Mouse (Mus musculus) CH12.LX (cell line): ENCODE measurements at regions not wholly inside any gene's neighbourhood (a gene's known extent, or its start where the extent isn't known, plus 50 kb on each side); places are given as distances from the start of the nearest gene placed in this dataset.

Experiments
- DNase-seq: peaks from one replicate; pipeline ENCODE4 v3.0.0-alpha.2; 2013; ENCODE audit errors: extremely low read depth
- H3K27ac ChIP-seq: 2 replicates; pipeline ENCODE4 v1.5.1; 2012; ENCODE audit warnings: low read depth, mild to moderate bottlenecking, control low read depth, moderate library complexity; ENCODE audit not compliant: insufficient read depth
- H3K27me3 ChIP-seq: replicated peaks from 2 replicates; pipeline ENCODE3; 2012; ENCODE audit warnings: inconsistent platforms
- H3K36me3 ChIP-seq, 2 experiments: replicated peaks in 1 of 2; 2 replicates each; pipeline versions ENCODE3 to v1.6.1; 2012; ENCODE audit warnings: inconsistent platforms in 1 of 2, low read length in 1 of 2, mild to moderate bottlenecking in 1 of 2, mixed read lengths in 1 of 2, moderate library complexity in 1 of 2; ENCODE audit not compliant: control insufficient read depth in 1 of 2, insufficient read depth in 1 of 2
- H3K4me1 ChIP-seq, 2 experiments: 2 replicates each; pipeline ENCODE4 v1.6.1; 2012; ENCODE audit warnings: inconsistent platforms in 1 of 2, moderate library complexity in 1 of 2; ENCODE audit not compliant: insufficient read depth in 2 of 2, control insufficient read depth in 1 of 2
- H3K4me2 ChIP-seq: 2 replicates; pipeline ENCODE4 v1.6.1; 2012; ENCODE audit warnings: low read depth, mild to moderate bottlenecking, control low read depth; ENCODE audit not compliant: poor library complexity, insufficient read depth, severe bottlenecking
- H3K4me3 ChIP-seq, 3 experiments: fragments of 150-350 bp in 1 of 3; sonication (generic) in 1 of 3; replicated peaks in 1 of 3; 2 replicates each; pipeline versions ENCODE3 to v1.5.1; 2011 to 2012; ENCODE audit warnings: low read depth in 2 of 3, low read length in 2 of 3, mild to moderate bottlenecking in 2 of 3, moderate library complexity in 2 of 3, control low read depth in 1 of 3, improper control_type of control experiment in 1 of 3, inconsistent platforms in 1 of 3, mixed read lengths in 1 of 3; ENCODE audit not compliant: poor library complexity in 1 of 3
- H3K79me2 ChIP-seq: replicated peaks from 2 replicates; pipeline ENCODE4 v1.6.1; 2012; ENCODE audit warnings: mild to moderate bottlenecking, moderate library complexity; ENCODE audit not compliant: control insufficient read depth, poor library complexity, insufficient read depth, severe bottlenecking; ENCODE audit errors: extremely low read depth
- H3K9ac ChIP-seq: 2 replicates; pipeline ENCODE4 v1.6.1; 2012; ENCODE audit warnings: low read depth, mild to moderate bottlenecking, control low read depth, moderate library complexity; ENCODE audit not compliant: insufficient read depth
- H3K9me3 ChIP-seq: replicated peaks from 2 replicates; pipeline ENCODE3; 2012; ENCODE audit warnings: low read length, inconsistent platforms, mixed read lengths
- BHLHE40 ChIP-seq: IDR thresholded peaks from 2 replicates; pipeline ENCODE4 v1.6.1; 2011; ENCODE audit warnings: mild to moderate bottlenecking, low read depth, low read length, improper control_type of control experiment
- CHD1 ChIP-seq: IDR thresholded peaks from 2 replicates; pipeline ENCODE4 v1.6.1; 2012; ENCODE audit warnings: low read depth, low read length, improper control_type of control experiment, inconsistent platforms
- CHD2 ChIP-seq: IDR thresholded peaks from 2 replicates; pipeline ENCODE4 v1.6.1; 2011; ENCODE audit warnings: low read length, improper control_type of control experiment
- GABPA ChIP-seq: IDR thresholded peaks from 2 replicates; pipeline ENCODE4 v1.6.1; 2012; ENCODE audit warnings: low read depth, low read length, improper control_type of control experiment, inconsistent platforms; ENCODE audit not compliant: insufficient replicate concordance
- IRF4 ChIP-seq: IDR thresholded peaks from 2 replicates; pipeline ENCODE4 v1.6.1; 2014; ENCODE audit warnings: low read depth, mild to moderate bottlenecking, inconsistent platforms, low read length, improper control_type of control experiment
- KAT2A ChIP-seq: IDR thresholded peaks from 2 replicates; pipeline ENCODE4 v1.6.1; 2012; ENCODE audit warnings: low read length, improper control_type of control experiment, inconsistent platforms; ENCODE audit not compliant: insufficient replicate concordance
- MAFK ChIP-seq: IDR thresholded peaks from 2 replicates; pipeline ENCODE4 v1.6.1; 2011; ENCODE audit warnings: low read length, improper control_type of control experiment; ENCODE audit not compliant: insufficient replicate concordance
- MAZ ChIP-seq: IDR thresholded peaks from 2 replicates; pipeline ENCODE4 v1.6.1; 2012; ENCODE audit warnings: low read depth, mild to moderate bottlenecking, inconsistent platforms, low read length, improper control_type of control experiment, moderate library complexity
- MEF2A ChIP-seq: IDR thresholded peaks from 2 replicates; pipeline ENCODE4 v1.6.1; 2014; ENCODE audit warnings: low read depth, mild to moderate bottlenecking, inconsistent platforms, low read length, improper control_type of control experiment, borderline replicate concordance
- MXI1 ChIP-seq: IDR thresholded peaks from 2 replicates; pipeline ENCODE4 v1.6.1; 2011; ENCODE audit warnings: mild to moderate bottlenecking, low read depth, low read length, improper control_type of control experiment
- MYC ChIP-seq: IDR thresholded peaks from 2 replicates; pipeline ENCODE4 v1.6.1; 2011; ENCODE audit warnings: low read depth, mild to moderate bottlenecking, improper control_type of control experiment, low read length
- NRF1 ChIP-seq: IDR thresholded peaks from 2 replicates; pipeline ENCODE4 v1.6.1; 2014; ENCODE audit warnings: low read depth, mild to moderate bottlenecking, inconsistent platforms, low read length, improper control_type of control experiment, moderate library complexity
- PAX5 ChIP-seq: IDR thresholded peaks from 2 replicates; pipeline ENCODE4 v1.6.1; 2012; ENCODE audit warnings: low read length, inconsistent platforms, mixed read lengths
- POLR2A ChIP-seq: IDR thresholded peaks from 2 replicates; pipeline ENCODE4 v1.6.1; 2011; ENCODE audit warnings: low read depth, mild to moderate bottlenecking, improper control_type of control experiment, low read length
- RCOR1 ChIP-seq: conservative IDR thresholded peaks from 2 replicates; pipeline ENCODE4 v1.6.1; 2012; ENCODE audit warnings: low read depth, mild to moderate bottlenecking, inconsistent platforms, low read length, improper control_type of control experiment
- SIN3A ChIP-seq: IDR thresholded peaks from 2 replicates; pipeline ENCODE4 v1.6.1; 2012; ENCODE audit warnings: low read length, improper control_type of control experiment, inconsistent platforms
- SMC3 ChIP-seq: IDR thresholded peaks from 2 replicates; pipeline ENCODE4 v1.6.1; 2011; ENCODE audit warnings: low read depth, low read length, improper control_type of control experiment
- TBP ChIP-seq: conservative IDR thresholded peaks from 2 replicates; pipeline ENCODE4 v1.6.1; 2011; ENCODE audit warnings: low read depth, low read length, improper control_type of control experiment
- UBTF ChIP-seq: IDR thresholded peaks from 2 replicates; pipeline ENCODE4 v1.6.1; 2012; ENCODE audit warnings: low read depth, mild to moderate bottlenecking, inconsistent platforms, low read length, improper control_type of control experiment, moderate library complexity
- USF1 ChIP-seq: IDR thresholded peaks from 2 replicates; pipeline ENCODE4 v1.6.1; 2014; ENCODE audit warnings: low read depth, mild to moderate bottlenecking, inconsistent platforms, low read length, improper control_type of control experiment
- USF2 ChIP-seq: conservative IDR thresholded peaks from 2 replicates; pipeline ENCODE4 v1.6.1; 2011; ENCODE audit warnings: low read depth, low read length, improper control_type of control experiment
- ZNF384 ChIP-seq: IDR thresholded peaks from 2 replicates; pipeline ENCODE4 v1.6.1; 2012; ENCODE audit warnings: low read depth, low read length, improper control_type of control experiment, inconsistent platforms
- dilution Hi-C: fragments of 300-500 bp; cut with MboI; formaldehyde crosslinking; loops from 2 replicates; pipeline ENCODE4 v1.14.3; 2020; ENCODE audit warnings: low sequenced_read_pairs; ENCODE audit not compliant: extremely low pct_unique_long_range_greater_than_20kb, extremely low pct_ligation_motif_present
- in situ Hi-C: fragments of 300-500 bp; cut with MboI; formaldehyde crosslinking; loops from 3 replicates; pipeline ENCODE4 v1.14.3; 2019; ENCODE audit warnings: low sequenced_read_pairs, low pct_ligation_motif_present, low pct_unique_long_range_greater_than_20kb, mixed read lengths

DNA sequence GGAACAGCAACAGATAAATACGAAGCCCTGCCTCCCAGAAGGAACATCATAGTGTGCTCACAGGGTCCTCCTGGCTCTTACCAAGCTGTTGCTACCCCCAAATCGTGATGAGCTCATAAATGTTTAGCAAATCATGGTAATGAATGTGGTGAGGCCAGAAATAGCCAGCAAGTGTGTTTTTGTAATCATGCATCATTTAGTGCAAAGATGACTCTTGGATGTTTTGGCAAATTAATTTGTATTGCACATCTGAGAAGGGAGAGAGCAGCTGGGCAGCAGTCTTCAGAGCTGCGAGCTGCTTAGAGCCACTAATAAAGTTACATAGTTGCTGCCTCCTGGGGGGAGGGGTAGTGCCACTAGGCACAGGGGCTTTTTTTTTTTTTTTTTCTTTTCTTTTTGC, 79.8 kb upstream of the 4930583I09Rik start:
- dilution Hi-C loops (no loop called here), in situ Hi-C loops (no loop called here)
- Histone ChIP-seq H3K4me3 (no peak overlapping the region), H3K9me3 (no peaks in the 10 kb centered on the region), H3K27me3 (no peaks in the 10 kb centered on the region), H3K9ac (no peak overlapping the region), H3K4me1 (no peaks in the 10 kb centered on the region), H3K36me3 (no peaks in the 10 kb centered on the region), H3K27ac (no peak overlapping the region), H3K4me2 (no peak overlapping the region), H3K79me2 (no peaks in the 10 kb centered on the region)
- DNase-seq, result no peak
- no peak for TF ChIP-seq TBP
- no peak for TF ChIP-seq GABPA
- TF ChIP-seq USF2, result no peak
- TF ChIP-seq IRF4, result no peak
- no peak for TF ChIP-seq USF1
- no peak for TF ChIP-seq PAX5

DNA sequence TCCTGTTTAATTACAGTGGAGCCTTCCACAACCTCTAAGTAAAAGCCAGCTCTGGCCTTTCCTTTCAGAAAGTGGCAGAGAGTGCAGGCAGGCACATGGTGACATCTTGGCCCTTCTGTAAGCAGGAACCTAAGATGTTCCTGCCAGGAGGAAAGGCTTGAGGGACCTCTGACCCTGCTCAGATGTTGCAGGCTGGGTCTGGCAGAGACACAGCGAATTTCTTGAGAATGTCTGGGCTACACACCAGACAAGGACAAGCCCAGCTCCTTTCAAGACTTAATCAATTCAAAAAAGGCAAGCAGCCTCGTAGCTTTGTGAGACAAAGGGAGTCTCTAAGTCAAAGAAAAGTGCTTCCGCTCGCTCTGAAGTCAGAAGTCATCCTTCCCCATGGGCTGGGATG, 79.2 kb upstream of the 4930583I09Rik start:
- H3K4me1 ChIP-seq, result no peaks in the 10 kb centered on the region
- H3K27ac ChIP-seq, result no peak overlapping the region
- no peak overlapping the region for H3K9ac ChIP-seq
- TF ChIP-seq SIN3A (no peak), POLR2A (no peak), MEF2A (no peak), USF2 (no peak), GABPA (no peak), SMC3 (no peak), BHLHE40 (no peak)
- H3K36me3 ChIP-seq, result no peaks in the 10 kb centered on the region
- DNase-seq, result no peak
- no peaks in the 10 kb centered on the region for H3K27me3 ChIP-seq
- dilution Hi-C loops (no loop called here), in situ Hi-C loops (no loop called here)
- no peak overlapping the region for H3K4me3 ChIP-seq
- no peaks in the 10 kb centered on the region for H3K9me3 ChIP-seq
- no peak overlapping the region for H3K4me2 ChIP-seq
- no peaks in the 10 kb centered on the region for H3K79me2 ChIP-seq

GRCm38 (mm10) chr17:64914302-64914701, 78.4 kb upstream of the 4930583I09Rik start:
- Histone ChIP-seq H3K79me2 (no peaks in the 10 kb centered on the region), H3K4me2 (no peak overlapping the region), H3K4me1 (no peaks in the 10 kb centered on the region), H3K27me3 (no peaks in the 10 kb centered on the region), H3K27ac (no peak overlapping the region), H3K9me3 (no peaks in the 10 kb centered on the region), H3K4me3 (no peak overlapping the region), H3K36me3 (no peaks in the 10 kb centered on the region), H3K9ac (no peak overlapping the region)
- no peak for TF ChIP-seq MAZ
- TF ChIP-seq USF1, result no peak
- no peak for TF ChIP-seq NRF1
- no peak for TF ChIP-seq RCOR1
- TF ChIP-seq PAX5, result no peak
- TF ChIP-seq MYC, result no peak
- no peak for TF ChIP-seq MXI1
- no peak for TF ChIP-seq KAT2A
- TF ChIP-seq SMC3, result no peak
- no peak for TF ChIP-seq POLR2A
- TF ChIP-seq UBTF, result no peak
- no peak for TF ChIP-seq GABPA
- no peak for TF ChIP-seq ZNF384
- TF ChIP-seq CHD2, result no peak
- TF ChIP-seq CHD1, result no peak
- no peak for TF ChIP-seq MAFK
- TF ChIP-seq USF2, result no peak
- in situ Hi-C loops (no loop called here), dilution Hi-C loops (no loop called here)
- no peak for DNase-seq
